Mouse (Mus musculus): ENCODE measurements around the gene Med13l. TPM values are rescaled to one million over a fixed set of nuclear protein-coding genes. Genes with fewer than 3 reads are reported as not detected.
A peak's percentile ranks its signal among the peaks of the same experiment; 100 is the strongest.

Gene Med13l
- total RNA-seq, 2 experiments from 2014 or later = 19.7 to 22.7 TPM

GRCm38 (mm10) chr5:118556387-118556937 is 4.0 kb upstream of the Med13l start:
- no peak for DNase-seq

- DNase-seq = no peak
These were observed 1.6 kb upstream of the Med13l start for GRCm38 (mm10) chr5:118558841-118559240.

GRCm38 (mm10) chr5:118559584-118560384 is 695 bp upstream of the Med13l start:
- peak; percentile 87 for DNase-seq

- DNase-seq = peak; percentile 46
These were observed 858 bp downstream of the Med13l start for GRCm38 (mm10) chr5:118561086-118561987.

GRCm38 (mm10) chr5:118562206-118562605 is 1.7 kb downstream of the Med13l start:
- no peak for DNase-seq

- DNase-seq = peak; percentile 25
These were observed 3.1 kb downstream of the Med13l start for GRCm38 (mm10) chr5:118563590-118563989.

- no peak for DNase-seq
These were observed 6.9 kb downstream of the Med13l start for GRCm38 (mm10) chr5:118567395-118567794.

- no peak for DNase-seq
These were observed 8.5 kb downstream of the Med13l start for GRCm38 (mm10) chr5:118569017-118569416.

GRCm38 (mm10) chr5:118569606-118570580 is 9.4 kb downstream of the Med13l start:
- no peak for DNase-seq

- no peak for DNase-seq
These were observed 11.0 kb downstream of the Med13l start for GRCm38 (mm10) chr5:118571504-118571903.

- no peak for DNase-seq
These were observed 13.8 kb downstream of the Med13l start for GRCm38 (mm10) chr5:118574236-118574635.

GRCm38 (mm10) chr5:118574997-118575396 is 14.5 kb downstream of the Med13l start:
- no peak for DNase-seq

GRCm38 (mm10) chr5:118575909-118576308 is 15.4 kb downstream of the Med13l start:
- DNase-seq = no peak

- DNase-seq = no peak
These were observed 16.3 kb downstream of the Med13l start for GRCm38 (mm10) chr5:118576731-118577130.

- no peak for DNase-seq
These were observed 24.9 kb downstream of the Med13l start for GRCm38 (mm10) chr5:118585355-118585754.

GRCm38 (mm10) chr5:118586560-118586959 is 26.1 kb downstream of the Med13l start:
- DNase-seq = no peak

GRCm38 (mm10) chr5:118588381-118588925 is 28.0 kb downstream of the Med13l start:
- no peak for DNase-seq

- DNase-seq = no peak
These were observed 28.9 kb downstream of the Med13l start for GRCm38 (mm10) chr5:118589186-118589892.

- no peak for DNase-seq
These were observed 30.4 kb downstream of the Med13l start for GRCm38 (mm10) chr5:118590868-118591267.

- no peak for DNase-seq
These were observed 31.5 kb downstream of the Med13l start for GRCm38 (mm10) chr5:118591826-118592499.

Measured in gastrocnemius, postnatal 25 days (tissue).